Mouse (Mus musculus): ENCODE results near the gene Mxi1. TPM values are rescaled to one million over a fixed set of nuclear protein-coding genes. Genes with fewer than 3 reads are reported as not detected.
A peak's percentile ranks its signal among the peaks of the same experiment; 100 is the strongest.
"Not testable (repeated sequence)": the region's sequence is repeated elsewhere in the genome, so short reads cannot be mapped to it uniquely, and the experiment has no call there.

Gene Mxi1
- polyA plus RNA-seq, 1 experiment from 2014 or later, result 42.7 TPM

DNA sequence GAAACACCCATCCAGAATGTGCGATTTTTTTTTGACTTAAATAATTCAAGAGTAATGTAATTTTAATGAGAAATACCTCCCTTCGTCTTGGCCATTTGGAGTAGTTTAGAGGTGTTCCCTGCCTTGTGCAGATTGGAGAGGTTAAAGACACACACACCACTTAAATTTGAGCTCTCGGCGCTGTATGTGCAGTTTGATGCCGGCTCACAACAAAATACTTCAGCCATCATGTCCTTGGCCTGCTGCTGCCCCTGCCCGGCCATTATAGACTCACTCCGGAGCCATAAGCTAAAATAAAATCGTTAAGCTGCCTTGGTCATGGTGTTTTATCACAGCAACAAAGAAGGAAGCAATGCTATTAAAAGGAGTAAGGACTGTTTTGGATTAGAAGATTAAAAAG, 81.1 kb downstream of the Mxi1 start:
- Histone ChIP-seq H3K27ac (ENCODE audit: poor library complexity, severe bottlenecking) (no peak overlapping the region), H3K9ac (peak overlapping the region; percentile 69), H3K9me3 (replicated peaks) (no peaks in the 10 kb centered on the region), H3K4me3 (peak overlapping the region; percentile 87), H3K36me3 (peaks cover 23% of the 10 kb centered on the region), H3K4me2 (peak overlapping the region; percentile 71), H3K4me1 (replicated peaks) (peaks cover 15% of the 10 kb centered on the region), H3K27me3 (replicated peaks) (no peaks in the 10 kb centered on the region)
- WGBS, result 48% methylated on average over 8 of the region's 8 CpGs
- ATAC-seq (ENCODE audit: insufficient number of reproducible peaks, low FRiP score), result no peak

DNA sequence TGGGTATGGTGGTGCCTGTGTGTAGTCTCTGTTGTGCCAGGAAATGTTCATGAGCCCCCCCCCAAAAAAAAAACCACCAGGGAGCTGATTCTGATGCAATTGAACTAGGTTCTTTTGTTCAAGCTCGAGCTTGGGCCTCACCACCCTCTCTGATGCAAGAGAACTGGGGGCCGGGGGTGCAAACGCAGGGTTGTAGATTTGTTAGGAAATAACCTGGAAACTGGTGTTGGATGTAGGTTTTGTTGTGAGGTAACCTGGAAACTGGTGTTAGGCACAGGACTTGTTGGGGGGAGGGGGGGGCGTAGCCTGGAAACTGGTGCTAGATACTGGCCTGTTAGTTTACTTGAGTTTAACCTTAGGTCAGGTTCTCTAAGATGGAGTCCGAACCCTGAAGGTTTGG, 81.5 kb downstream of the Mxi1 start:
- Histone ChIP-seq H3K36me3 (peaks cover 21% of the 10 kb centered on the region), H3K9ac (peak overlapping the region; percentile 69; the same call in 1 of the 2 replicates), H3K27ac (ENCODE audit: poor library complexity, severe bottlenecking) (no peak overlapping the region), H3K27me3 (replicated peaks) (no peaks in the 10 kb centered on the region), H3K4me1 (replicated peaks) (peaks cover 15% of the 10 kb centered on the region), H3K9me3 (replicated peaks) (no peaks in the 10 kb centered on the region), H3K4me3 (0 out of 2 replicates have a peak overlapping the region, but pooled peaks have one; percentile 87), H3K4me2 (peak overlapping the region; percentile 71)
- no peak for ATAC-seq (ENCODE audit: insufficient number of reproducible peaks, low FRiP score)
- WGBS, result 87% methylated on average over 5 of the region's 5 CpGs

DNA sequence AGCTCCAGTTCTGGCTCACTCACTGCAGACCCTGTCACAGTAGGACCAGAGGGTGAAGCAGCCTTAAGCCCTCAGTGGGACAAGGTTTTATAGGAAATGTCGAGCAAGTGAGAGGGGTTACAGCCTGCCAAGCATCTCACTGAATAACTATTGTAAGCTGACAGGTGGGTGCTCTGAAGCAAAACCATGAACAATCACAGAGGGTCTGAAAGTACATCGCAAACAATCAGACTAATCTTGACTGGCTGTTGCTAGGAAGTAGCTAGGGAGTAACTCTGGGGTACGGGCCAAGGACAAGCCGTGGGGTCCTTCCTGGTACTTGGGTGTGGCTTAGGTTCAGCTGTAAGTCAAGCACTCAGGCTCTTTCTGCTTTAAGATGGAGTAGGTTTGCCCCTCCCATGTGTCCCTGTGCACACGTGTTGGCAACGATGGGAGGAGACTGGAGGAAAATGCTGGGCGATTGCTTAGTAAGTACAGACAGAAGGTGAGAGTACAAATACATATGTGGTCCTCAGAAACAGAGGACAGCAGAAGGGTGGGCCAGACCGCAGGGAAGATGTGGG, 82.5 kb downstream of the Mxi1 start:
- Histone ChIP-seq H3K9ac (no peak overlapping the region; the same call in 1 of the 2 replicates), H3K4me1 (replicated peaks) (peaks cover 11% of the 10 kb centered on the region), H3K27ac (ENCODE audit: poor library complexity, severe bottlenecking) (no peak overlapping the region), H3K4me3 (no peak overlapping the region), H3K36me3 (peaks cover 10% of the 10 kb centered on the region), H3K27me3 (replicated peaks) (no peaks in the 10 kb centered on the region), H3K4me2 (no peak overlapping the region), H3K9me3 (replicated peaks) (no peaks in the 10 kb centered on the region)
- no peak for ATAC-seq (ENCODE audit: insufficient number of reproducible peaks, low FRiP score)
- WGBS, result 73% methylated on average over 8 of the region's 8 CpGs

DNA sequence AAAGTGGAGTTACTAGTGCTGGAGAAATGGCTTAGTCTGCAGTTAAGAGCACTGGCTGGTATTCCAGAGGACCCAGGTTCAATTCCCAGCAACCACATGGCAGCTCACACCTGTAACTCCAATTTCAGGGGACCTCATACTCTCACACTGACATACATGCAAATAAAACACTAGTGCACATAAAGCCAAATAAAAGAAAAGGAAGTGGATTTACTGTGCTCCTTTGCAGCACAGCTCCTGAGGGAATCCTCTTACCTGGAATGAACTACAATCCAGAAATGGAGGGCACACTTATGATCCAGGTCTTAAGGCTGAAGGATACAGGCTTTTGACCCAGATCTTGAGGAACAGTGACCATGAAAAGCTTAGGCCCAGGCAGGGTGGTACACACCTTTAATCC, 83.3 kb downstream of the Mxi1 start:
- H3K27ac ChIP-seq (ENCODE audit: poor library complexity, severe bottlenecking), result no peak overlapping the region
- H3K4me1 ChIP-seq (replicated peaks), result peaks cover 9% of the 10 kb centered on the region
- no peaks in the 10 kb centered on the region for H3K27me3 ChIP-seq (replicated peaks)
- H3K36me3 ChIP-seq, result peaks cover 3% of the 10 kb centered on the region
- no peak overlapping the region for H3K4me3 ChIP-seq
- no peak for ATAC-seq (ENCODE audit: insufficient number of reproducible peaks, low FRiP score)
- no peak overlapping the region for H3K9ac ChIP-seq
- no peaks in the 10 kb centered on the region for H3K9me3 ChIP-seq (replicated peaks)
- no peak overlapping the region for H3K4me2 ChIP-seq

DNA sequence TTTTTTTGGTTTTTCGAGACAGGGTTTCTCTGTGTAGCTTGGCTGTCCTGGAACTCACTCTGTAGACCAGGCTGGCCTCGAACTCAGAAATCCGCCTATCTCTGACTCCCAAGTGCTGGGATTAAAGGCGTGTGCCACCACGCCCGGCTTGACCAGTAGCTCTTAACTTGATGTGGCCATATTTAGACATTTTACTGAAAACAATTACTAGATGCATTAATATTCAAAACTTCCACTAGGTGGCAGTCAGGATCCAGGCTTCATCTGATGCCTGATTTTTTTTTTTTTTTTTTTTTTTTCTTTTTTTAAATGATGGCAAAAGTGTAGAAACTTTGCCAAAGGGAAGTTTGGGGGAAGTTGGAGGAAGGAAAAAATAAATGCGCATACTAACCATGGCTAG, 84.2 kb downstream of the Mxi1 start:
- Histone ChIP-seq H3K27ac (ENCODE audit: poor library complexity, severe bottlenecking) (no peak overlapping the region), H3K4me1 (replicated peaks) (peaks cover 5% of the 10 kb centered on the region), H3K27me3 (replicated peaks) (no peaks in the 10 kb centered on the region), H3K9ac (no peak overlapping the region), H3K9me3 (replicated peaks) (no peaks in the 10 kb centered on the region), H3K4me2 (no peak overlapping the region), H3K4me3 (no peak overlapping the region), H3K36me3 (no peaks in the 10 kb centered on the region)
- no peak for ATAC-seq (ENCODE audit: insufficient number of reproducible peaks, low FRiP score)
- 12% methylated on average over 7 of the region's 7 CpGs for WGBS

DNA sequence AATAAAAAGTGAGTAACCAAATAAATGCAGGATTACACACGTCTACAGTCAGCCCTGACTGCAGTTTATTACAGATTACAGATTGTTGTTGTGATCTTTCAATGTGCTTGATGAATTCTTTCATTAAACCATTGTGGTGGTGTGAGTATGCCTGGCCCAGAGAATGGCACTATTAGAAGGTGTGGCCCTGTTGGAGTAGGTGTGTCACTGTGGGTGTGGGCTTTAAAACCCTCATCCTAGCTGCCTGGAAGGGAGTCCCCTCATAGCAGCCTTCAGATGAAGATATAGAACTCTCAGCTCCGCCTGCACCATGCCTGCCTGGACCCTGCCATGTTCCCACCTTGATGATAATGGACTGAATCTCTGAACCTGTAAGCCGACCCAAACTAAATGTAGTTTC, 84.6 kb downstream of the Mxi1 start:
- not testable (repeated sequence) for H3K4me2 ChIP-seq; H3K27me3 ChIP-seq (replicated peaks); H3K36me3 ChIP-seq; H3K9me3 ChIP-seq (replicated peaks); H3K9ac ChIP-seq; H3K27ac ChIP-seq (ENCODE audit: poor library complexity, severe bottlenecking); H3K4me1 ChIP-seq (replicated peaks); ATAC-seq (ENCODE audit: insufficient number of reproducible peaks, low FRiP score); H3K4me3 ChIP-seq
- 71% methylated on average over 3 of the region's 3 CpGs for WGBS

DNA sequence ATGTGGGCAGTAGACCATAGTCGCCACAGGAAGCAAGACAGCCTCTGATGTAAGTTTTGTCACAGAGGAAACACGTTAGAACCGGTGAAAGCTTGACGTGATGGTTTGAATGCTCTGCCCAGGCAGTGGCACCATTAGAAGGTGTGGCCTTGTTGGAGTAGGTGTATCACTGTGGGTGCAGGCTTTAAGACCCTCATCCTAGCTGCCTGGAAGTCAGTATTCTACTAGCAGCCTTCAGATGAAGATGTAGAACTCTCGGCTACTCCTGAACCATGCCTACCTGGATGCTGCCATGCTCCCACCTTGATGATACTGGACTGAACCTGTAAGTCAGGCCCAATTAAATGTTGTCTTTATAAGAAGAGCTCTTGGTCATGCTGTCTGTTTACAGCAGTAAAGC, 85.5 kb downstream of the Mxi1 start:
- ATAC-seq (ENCODE audit: insufficient number of reproducible peaks, low FRiP score); H3K4me1 ChIP-seq (replicated peaks); H3K27me3 ChIP-seq (replicated peaks); H3K4me2 ChIP-seq; H3K27ac ChIP-seq (ENCODE audit: poor library complexity, severe bottlenecking); H3K9me3 ChIP-seq (replicated peaks); H3K4me3 ChIP-seq; H3K36me3 ChIP-seq: not testable (repeated sequence)
- 0 out of 2 replicates have a peak overlapping the region, but pooled peaks have one; percentile 2 for H3K9ac ChIP-seq
- 59% methylated on average over 5 of the region's 5 CpGs for WGBS

DNA sequence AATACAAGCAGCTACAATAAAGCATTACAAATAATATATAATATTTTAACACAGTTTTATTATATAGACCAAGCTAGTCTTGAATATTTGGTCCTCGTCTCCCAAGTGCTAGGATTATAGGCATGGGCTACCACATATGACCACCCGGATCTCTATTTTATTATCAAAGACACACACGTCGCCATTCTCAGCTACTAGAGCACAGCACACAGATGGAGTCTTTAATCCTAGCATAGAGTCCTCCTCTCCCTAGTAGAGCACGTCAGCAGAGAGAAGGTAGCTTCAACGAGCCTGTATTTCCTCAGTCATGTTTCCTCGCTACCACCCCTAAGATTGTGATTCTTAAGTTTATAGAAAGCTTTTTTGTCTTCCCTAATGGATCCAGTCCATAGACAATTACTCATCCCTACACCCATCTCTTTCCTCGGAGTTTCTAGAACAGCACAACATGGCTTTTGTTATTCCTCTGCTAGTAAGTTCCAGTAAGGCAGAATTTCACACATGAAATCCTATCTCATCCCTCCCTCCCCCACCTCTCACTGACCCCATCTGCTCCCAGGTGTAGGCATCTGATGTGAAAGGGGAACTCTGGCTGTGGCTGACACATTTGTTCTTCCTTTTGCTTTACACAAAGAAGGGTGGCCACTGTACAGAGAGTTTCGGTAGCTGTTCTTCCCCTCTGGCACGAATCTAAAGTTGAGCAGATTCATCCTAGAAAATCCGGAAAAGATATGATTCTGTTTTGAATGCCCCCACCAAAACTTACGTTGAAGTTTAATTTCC, 87.3 kb downstream of the Mxi1 start:
- Histone ChIP-seq H3K27me3 (replicated peaks) (no peaks in the 10 kb centered on the region), H3K4me3 (no peak overlapping the region), H3K36me3 (no peaks in the 10 kb centered on the region), H3K27ac (ENCODE audit: poor library complexity, severe bottlenecking) (no peak overlapping the region), H3K9ac (no peak overlapping the region), H3K4me1 (replicated peaks) (no peaks in the 10 kb centered on the region; the same call in 1 of the 2 replicates), H3K4me2 (no peak overlapping the region), H3K9me3 (replicated peaks) (no peaks in the 10 kb centered on the region)
- 70% methylated on average over 12 of the region's 12 CpGs for WGBS
- no peak for ATAC-seq (ENCODE audit: insufficient number of reproducible peaks, low FRiP score)

DNA sequence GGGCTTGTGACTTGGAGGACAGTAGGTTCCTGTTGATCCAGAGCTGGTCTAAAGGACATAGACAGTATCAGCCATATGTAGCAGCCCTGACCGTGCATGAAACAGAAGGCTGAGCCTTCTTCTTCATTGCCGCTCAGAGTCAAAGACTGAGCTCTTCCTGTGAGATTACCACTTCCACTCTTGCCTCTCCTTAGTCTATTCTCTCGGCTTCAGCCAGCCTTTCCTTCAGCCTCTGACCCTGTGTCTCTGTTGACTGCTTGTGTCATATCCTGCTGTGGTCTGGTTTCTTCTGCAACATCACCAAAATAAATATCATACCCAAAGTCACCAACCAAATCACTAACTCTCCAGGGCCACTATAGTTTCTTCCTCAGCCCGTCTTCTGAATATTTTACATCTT, 88.9 kb downstream of the Mxi1 start:
- Histone ChIP-seq H3K9me3 (replicated peaks) (no peaks in the 10 kb centered on the region), H3K9ac (no peak overlapping the region), H3K27me3 (replicated peaks) (no peaks in the 10 kb centered on the region), H3K4me3 (no peak overlapping the region), H3K4me2 (no peak overlapping the region), H3K36me3 (no peaks in the 10 kb centered on the region), H3K27ac (ENCODE audit: poor library complexity, severe bottlenecking) (no peak overlapping the region), H3K4me1 (replicated peaks) (no peaks in the 10 kb centered on the region; the same call in 1 of the 2 replicates)
- 68% methylated on average over 4 of the region's 4 CpGs for WGBS
- no peak for ATAC-seq (ENCODE audit: insufficient number of reproducible peaks, low FRiP score)

DNA sequence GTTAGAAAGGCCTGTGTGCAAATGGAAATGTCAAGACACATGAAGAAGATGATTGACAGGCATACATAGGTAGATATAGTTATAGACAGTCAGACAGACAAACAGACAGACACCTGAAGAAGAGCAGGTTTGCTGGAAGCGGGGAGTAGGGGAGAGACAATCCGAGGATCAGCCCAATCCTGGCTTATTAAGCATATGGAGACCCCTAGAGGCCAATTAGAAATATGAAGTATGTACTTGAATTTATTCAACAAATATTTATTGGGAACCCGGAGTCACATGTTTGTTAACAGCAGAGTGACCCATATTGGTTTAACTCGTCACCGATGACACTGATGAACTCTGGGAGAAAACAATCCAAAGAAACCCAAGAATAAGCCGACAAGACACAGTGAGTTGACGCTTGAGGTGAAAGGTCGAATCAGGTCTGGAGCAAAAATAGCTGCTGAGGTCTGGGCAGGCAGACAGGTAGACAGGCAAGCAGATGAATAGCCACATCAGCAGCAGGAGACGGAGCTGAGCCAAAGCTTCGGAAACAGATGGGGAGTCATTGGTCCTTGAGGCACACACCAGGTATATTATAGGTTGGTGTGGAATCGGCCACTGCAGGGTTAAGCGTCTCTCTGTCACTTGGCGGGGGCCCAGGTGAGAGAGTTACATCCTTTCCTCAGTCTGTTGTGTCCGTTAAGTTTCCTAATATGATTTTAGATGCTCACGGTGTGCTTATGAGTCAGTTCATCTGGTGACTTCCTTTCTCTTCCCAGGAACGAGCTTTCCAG, 90.2 kb downstream of the Mxi1 start:
- Histone ChIP-seq H3K9ac (no peak overlapping the region), H3K4me3 (no peak overlapping the region), H3K27ac (ENCODE audit: poor library complexity, severe bottlenecking) (no peak overlapping the region), H3K4me1 (replicated peaks) (no peaks in the 10 kb centered on the region), H3K27me3 (replicated peaks) (no peaks in the 10 kb centered on the region), H3K4me2 (no peak overlapping the region), H3K9me3 (replicated peaks) (no peaks in the 10 kb centered on the region), H3K36me3 (no peaks in the 10 kb centered on the region)
- WGBS, result 77% methylated on average over 16 of the region's 16 CpGs
- ATAC-seq (ENCODE audit: insufficient number of reproducible peaks, low FRiP score), result no peak

DNA sequence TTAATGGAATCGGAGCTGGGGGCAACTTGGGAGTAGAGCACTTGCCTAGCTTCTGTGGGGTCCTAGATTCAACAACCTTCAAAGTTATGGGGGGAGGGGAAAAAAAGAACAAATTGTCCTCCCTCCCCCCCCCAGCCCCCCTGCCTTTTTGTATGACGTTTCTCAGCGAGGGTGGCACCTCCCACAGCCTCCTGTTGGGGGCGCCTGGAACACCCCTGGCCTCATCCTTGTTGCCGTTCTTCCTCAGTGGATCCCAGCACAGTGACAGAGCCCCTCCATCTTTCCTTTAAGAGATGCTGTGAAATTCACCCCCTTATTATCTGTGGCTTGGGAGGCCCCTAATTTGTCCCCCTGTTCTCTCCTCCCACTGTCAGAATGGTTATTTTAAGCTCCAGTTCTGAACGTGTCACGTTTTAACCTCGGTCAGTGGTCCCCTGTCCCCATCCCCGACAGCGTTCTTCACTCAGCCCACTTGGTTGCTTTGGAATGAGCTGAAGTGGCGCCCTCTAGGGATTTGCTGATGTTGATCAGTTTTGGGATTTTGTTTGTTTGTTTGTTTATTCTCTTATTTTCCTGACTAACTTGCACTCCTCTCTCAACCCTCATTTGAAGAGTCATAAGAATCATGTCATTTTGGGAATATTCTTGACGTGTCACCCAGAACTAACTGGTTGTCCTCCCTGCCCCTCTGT, 92.6 kb downstream of the Mxi1 start:
- Histone ChIP-seq H3K9me3 (replicated peaks) (no peaks in the 10 kb centered on the region), H3K27ac (ENCODE audit: poor library complexity, severe bottlenecking) (no peak overlapping the region), H3K4me1 (replicated peaks) (peaks cover 9% of the 10 kb centered on the region), H3K4me2 (no peak overlapping the region), H3K27me3 (replicated peaks) (no peaks in the 10 kb centered on the region), H3K9ac (no peak overlapping the region), H3K4me3 (no peak overlapping the region), H3K36me3 (no peaks in the 10 kb centered on the region)
- no peak for ATAC-seq (ENCODE audit: insufficient number of reproducible peaks, low FRiP score)
- WGBS, result 45% methylated on average over 12 of the region's 12 CpGs
